10 mouse cellular contexts compared by ENCODE assay signal in genomic region chr6:87276941-87277340, GRCm38 (mm10). TPM values are rescaled to one million over a fixed set of nuclear protein-coding genes. Genes with fewer than 3 reads are reported as not detected.
A peak's percentile ranks its signal among the peaks of the same experiment; 100 is the strongest.
DNase-seq lines count a peak whose midpoint lies in the region; ATAC-seq and TF ChIP-seq lines count a peak whose summit lies in the region.
"Had no signal": no experiment of that assay in that cellular context is flagged by ENCODE, and none has a peak within 500 bp of the region (broad histone marks: within the 10 kb centered on the region; RNA-seq: fewer than 3 reads in every experiment).

No protein-coding gene starts in this region.

- WGBS in liver, adult 2 months = 53% methylated on average over 7 of the region's 7 CpGs
- 79% methylated on average over 7 of the region's 7 CpGs for WGBS in liver, embryonic 12.5 days (ENCODE audit: insufficient replicate concordance)
- WGBS in embryonic facial prominence, embryonic 12.5 days = 90% methylated on average over 7 of the region's 7 CpGs

- H3ac ChIP-seq in myocyte (ENCODE audit: control insufficient read depth, insufficient read length) = no peak overlapping the region

- TF ChIP-seq CTCF in liver, adult 2 months (IDR thresholded peaks at IDR 0.05; ENCODE audit: low read depth, low read length) = no peak

- H3K4me2 ChIP-seq in liver, embryonic 12.5 days = no peak overlapping the region
- H3K4me2 ChIP-seq in embryonic facial prominence, embryonic 12.5 days (replicated peaks) = no peak overlapping the region
- H3K4me2 ChIP-seq in myocyte (ENCODE audit: low read depth) = no peak overlapping the region

- no peak for TF ChIP-seq POLR2A in liver, adult 2 months (IDR thresholded peaks at IDR 0.05; ENCODE audit: extremely low read depth, insufficient read depth, low read length)
- TF ChIP-seq POLR2A in myocyte (IDR thresholded peaks at IDR 0.05; ENCODE audit: insufficient read length, low read depth) = no peak

- H3K27me3 ChIP-seq in liver, adult 2 months (ENCODE audit: control insufficient read depth, insufficient read depth, low read length) = no peaks in the 10 kb centered on the region
- H3K27me3 ChIP-seq in liver, embryonic 12.5 days (replicated peaks) = no peaks in the 10 kb centered on the region
- no peaks in the 10 kb centered on the region for H3K27me3 ChIP-seq in embryonic facial prominence, embryonic 12.5 days
- H3K27me3 ChIP-seq in myocyte (ENCODE audit: control insufficient read depth, insufficient read depth, insufficient read length) = no peaks in the 10 kb centered on the region

- peaks cover 23% of the 10 kb centered on the region for H3K4me1 ChIP-seq in liver, adult 2 months (ENCODE audit: control insufficient read depth, insufficient read depth, low read length)
- H3K4me1 ChIP-seq in liver, embryonic 12.5 days = peaks cover 12% of the 10 kb centered on the region
- peaks cover 20% of the 10 kb centered on the region for H3K4me1 ChIP-seq in embryonic facial prominence, embryonic 12.5 days

- H3K27ac ChIP-seq in liver, adult 2 months (replicated peaks; ENCODE audit: insufficient read depth, low read depth, low read length) = peak overlapping the region; percentile 80
- H3K27ac ChIP-seq in liver, embryonic 12.5 days = no peak overlapping the region
- H3K27ac ChIP-seq in embryonic facial prominence, embryonic 12.5 days = 0 out of 2 replicates have a peak overlapping the region, but pooled peaks have one; percentile 41

- ATAC-seq in frontal cortex, adult (ENCODE audit: low TSS enrichment) = peak; percentile 76
- no peak for ATAC-seq in liver, embryonic 12.5 days
- no peak for ATAC-seq in embryonic facial prominence, embryonic 12.5 days (ENCODE audit: insufficient number of reproducible peaks, insufficient read depth, low FRiP score, low TSS enrichment)
- no peak for ATAC-seq in erythroid progenitor cell, adult 5-6 weeks (replicated peaks; ENCODE audit: low FRiP score, poor library complexity, severe bottlenecking)

- peaks cover 10% of the 10 kb centered on the region for H3K9me3 ChIP-seq in liver, embryonic 12.5 days (replicated peaks)
- peaks cover 4% of the 10 kb centered on the region for H3K9me3 ChIP-seq in embryonic facial prominence, embryonic 12.5 days

- H3K79me2 ChIP-seq in liver, adult 2 months (ENCODE audit: control insufficient read depth, insufficient read depth, low read length) = no peaks in the 10 kb centered on the region
- H3K79me2 ChIP-seq in myocyte (ENCODE audit: control insufficient read depth, insufficient read depth) = no peaks in the 10 kb centered on the region

- no peak overlapping the region for H3K4me3 ChIP-seq in liver, adult 2 months (ENCODE audit: insufficient read depth, low read depth, low read length)
- H3K4me3 ChIP-seq in liver, embryonic 12.5 days = no peak overlapping the region
- no peak overlapping the region for H3K4me3 ChIP-seq in embryonic facial prominence, embryonic 12.5 days
- no peak overlapping the region for H3K4me3 ChIP-seq in myocyte

- no peak for DNase-seq in frontal cortex, postnatal 25 days (ENCODE audit: low spot score in 2 of 2)
- peak; percentile 78 for DNase-seq in liver, adult 2 months (ENCODE audit: extremely low read depth, low read depth, low spot score)
- no peak for DNase-seq in spleen, adult 18-20 months
- DNase-seq: liver had no signal

- H3K36me3 ChIP-seq in liver, adult 2 months (ENCODE audit: control insufficient read depth, insufficient read depth, low read length) = no peaks in the 10 kb centered on the region
- peaks cover 5% of the 10 kb centered on the region; the same call in 1 of the 2 replicates for H3K36me3 ChIP-seq in liver, embryonic 12.5 days
- H3K36me3 ChIP-seq in embryonic facial prominence, embryonic 12.5 days = peaks cover 35% of the 10 kb centered on the region
- no peaks in the 10 kb centered on the region for H3K36me3 ChIP-seq in myocyte (ENCODE audit: control insufficient read depth, insufficient read depth)

- H3K9ac ChIP-seq in liver, adult 2 months (ENCODE audit: low read depth, low read length) = no peak overlapping the region
- no peak overlapping the region for H3K9ac ChIP-seq in liver, embryonic 12.5 days
- no peak overlapping the region for H3K9ac ChIP-seq in embryonic facial prominence, embryonic 12.5 days

TF ChIP-seq in myocyte, 11 proteins besides CTCF, POLR2A, EP300 and RAD21:
- TF ChIP-seq SRF (IDR thresholded peaks at IDR 0.05; ENCODE audit: control insufficient read depth, insufficient read length, low read depth) (no peak), E2F4 (IDR thresholded peaks at IDR 0.05; ENCODE audit: insufficient read depth) (no peak), USF1 (IDR thresholded peaks at IDR 0.05; ENCODE audit: low read depth) (no peak), CEBPB (IDR thresholded peaks at IDR 0.05; ENCODE audit: insufficient read depth, poor library complexity, severe bottlenecking) (0 out of 2 replicates have a peak, but pooled peaks have one; percentile 18)
TF ChIP-seq in myocyte: peak in this region for 1.

RNA-seq across cellular contexts. Expression of gene Antxr1, which starts 58.7 kb away (rescaled TPM):
- total RNA-seq in liver, adult 2 months (2014; rRNA removed) = 0.92 and 1.0 TPM in 2 replicates
- 0.28 and 0.37 TPM in 2 replicates for polyA plus RNA-seq in liver, adult 2 months (2012; rRNA removed)
- polyA plus RNA-seq in liver, embryonic 12.5 days (2016; fragmentation: Nextera tagmentation; extraction: Ambion mirVana) = 0.64 and 0.93 TPM in 2 replicates
- polyA plus RNA-seq in embryonic facial prominence, embryonic 12.5 days (2016; fragmentation: Nextera tagmentation; extraction: Ambion mirVana) = 13.3 and 14.2 TPM in 2 replicates
- 8.6 TPM for polyA plus RNA-seq in myocyte (2012; fragmentation: generic; extraction: Trizol)
- total RNA-seq in erythroid progenitor cell, adult 5-6 weeks (2015; ENCODE audit: low replicate concordance) = 1.7 and 5.0 TPM in 2 replicates
- 0.39 TPM in 1 of 2 replicates, not detected in the other for total RNA-seq in erythroid progenitor cell, adult 5-6 weeks (2017; ENCODE audit: low replicate concordance)
- total RNA-seq: neutrophil, adult 5-6 weeks had no signal
